Comparison of ENCODE assay signal across 9 mouse cellular contexts in the genomic region with DNA sequence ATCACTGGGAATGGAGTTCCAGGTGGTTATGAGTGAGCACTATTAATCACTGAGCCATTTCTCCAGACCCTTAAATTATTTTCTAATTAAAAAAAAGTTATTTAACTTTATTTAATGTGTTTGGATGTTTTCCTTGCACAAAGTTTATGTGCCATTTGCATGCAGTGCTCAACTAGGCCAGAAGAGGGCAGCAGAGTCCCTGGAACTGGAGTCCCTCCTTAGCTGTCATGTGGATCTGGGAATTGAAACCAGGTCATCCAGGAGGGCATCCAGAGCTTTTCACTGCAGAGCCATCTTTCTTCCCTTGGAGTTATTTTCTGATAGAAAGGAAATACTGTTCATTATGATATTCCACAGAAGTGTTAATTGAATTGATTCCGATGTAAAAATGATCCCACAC.
DNase-seq lines count a peak whose midpoint lies in the region; ATAC-seq and TF ChIP-seq lines count a peak whose summit lies in the region.
"Had no signal": no experiment of that assay in that cellular context is flagged by ENCODE, and none has a peak within 500 bp of the region (broad histone marks: within the 10 kb centered on the region; RNA-seq: fewer than 3 reads in every experiment).

No protein-coding gene starts in this region.

- H3K9me3 ChIP-seq in liver, embryonic 11.5 days (ENCODE audit: control insufficient read depth, low read length), result no peaks in the 10 kb centered on the region
- H3K9me3 ChIP-seq: heart, embryonic 15.5 days had no signal

- no peak overlapping the region for H3K4me3 ChIP-seq in liver, adult 2 months (ENCODE audit: insufficient read depth, low read depth, low read length)
- H3K4me3 ChIP-seq in liver, embryonic 11.5 days (ENCODE audit: low read depth, low read length), result no peak overlapping the region
- H3K4me3 ChIP-seq in lung, adult 2 months (replicated peaks; ENCODE audit: extremely low read depth, low read depth, low read length), result no peak overlapping the region
- H3K4me3 ChIP-seq: heart, embryonic 15.5 days; myocyte had no signal

- H3K36me3 ChIP-seq in liver, adult 2 months (ENCODE audit: control insufficient read depth, insufficient read depth, low read length), result no peaks in the 10 kb centered on the region
- H3K36me3 ChIP-seq in liver, embryonic 11.5 days (ENCODE audit: control insufficient read depth, insufficient read depth, low read length), result no peaks in the 10 kb centered on the region
- H3K36me3 ChIP-seq: heart, embryonic 15.5 days had no signal

- in situ Hi-C loops in Patski (cut with MboI; ENCODE audit: low pct_unique_long_range_greater_than_20kb), result loop anchor here (5.0 kb wide), 3 partner anchors 256 to 1161 kb away; a partner anchor contains a TSS

- ATAC-seq in liver, embryonic 11.5 days (replicated peaks; ENCODE audit: low FRiP score), result no peak
- no peak for ATAC-seq in Patski

- TF ChIP-seq POLR2A in liver, adult 2 months (IDR thresholded peaks at IDR 0.05; ENCODE audit: extremely low read depth, insufficient read depth, low read length), result no peak
- TF ChIP-seq POLR2A in lung, adult 2 months (IDR thresholded peaks at IDR 0.05; ENCODE audit: borderline replicate concordance, extremely low read depth, low read depth, low read length), result no peak

- CTCF ChIA-PET in Patski (lab: Charles Lee), result interaction anchor here (1.4 kb wide), 1 partner anchor 141 kb away, joined by 3 read pairs; no protein-coding TSS in a partner anchor

- 97% methylated on average over 1 of the region's 1 CpGs for WGBS in liver, adult 2 months
- 94% methylated on average over 1 of the region's 1 CpGs for WGBS in liver, embryonic 11.5 days
- WGBS in lung, adult 2 months, result 100% methylated on average over 1 of the region's 1 CpGs

- H3K27me3 ChIP-seq in liver, adult 2 months (ENCODE audit: control insufficient read depth, insufficient read depth, low read length), result no peaks in the 10 kb centered on the region
- H3K27me3 ChIP-seq in liver, embryonic 11.5 days (replicated peaks; ENCODE audit: control insufficient read depth, insufficient read depth, low read length), result no peaks in the 10 kb centered on the region
- no peaks in the 10 kb centered on the region for H3K27me3 ChIP-seq in Patski
- H3K27me3 ChIP-seq: heart, embryonic 15.5 days had no signal

- TF ChIP-seq CTCF in liver, adult 2 months (IDR thresholded peaks at IDR 0.05; ENCODE audit: low read depth, low read length), result peak; percentile 77
- TF ChIP-seq CTCF in Patski (IDR thresholded peaks at IDR 0.05), result peak; percentile 92
- peak; percentile 91 for TF ChIP-seq CTCF in lung, adult 2 months (IDR thresholded peaks at IDR 0.05; ENCODE audit: insufficient read depth, low read length)

- DNase-seq in liver, adult 2 months (ENCODE audit: extremely low read depth, low read depth, low spot score), result peak; percentile 50
- DNase-seq in liver, embryonic 11.5 days (ENCODE audit: low spot score), result no peak
- no peak for DNase-seq in Patski (ENCODE audit: low read depth, low spot score)
- peak; percentile 11 for DNase-seq in c-Kit-positive CD71-positive TER-119-negative erythroid progenitor cells, embryonic 14.5 days (ENCODE audit: low read depth)
- peak; percentile 52 to 74 for DNase-seq in heart, postnatal 14 days
- peak; percentile 58 for DNase-seq in lung, adult 2 months
- DNase-seq in spleen, adult 18-20 months, result peak; percentile 10 to 61

- peaks cover 4% of the 10 kb centered on the region for H3K4me1 ChIP-seq in liver, adult 2 months (ENCODE audit: control insufficient read depth, insufficient read depth, low read length)
- 0 out of 2 replicates have a peak, but pooled peaks cover 2% of the 10 kb centered on the region for H3K4me1 ChIP-seq in liver, embryonic 11.5 days (replicated peaks; ENCODE audit: control insufficient read depth, insufficient read depth, low read length)
- peaks cover 5% of the 10 kb centered on the region; the same call in 1 of the 2 replicates for H3K4me1 ChIP-seq in lung, adult 2 months (ENCODE audit: control insufficient read depth, insufficient read depth, low read length)

- H3K9ac ChIP-seq in liver, adult 2 months (ENCODE audit: low read depth, low read length), result no peak overlapping the region
- no peak overlapping the region for H3K9ac ChIP-seq in liver, embryonic 11.5 days (ENCODE audit: low read depth, low read length)
- H3K9ac ChIP-seq: heart, embryonic 15.5 days had no signal

- peaks cover 11% of the 10 kb centered on the region for H3K79me2 ChIP-seq in liver, adult 2 months (ENCODE audit: control insufficient read depth, insufficient read depth, low read length)

- no peak overlapping the region for H3K4me2 ChIP-seq in liver, embryonic 11.5 days
- H3K4me2 ChIP-seq: heart, embryonic 15.5 days had no signal

- no peak overlapping the region for H3K27ac ChIP-seq in liver, adult 2 months (replicated peaks; ENCODE audit: insufficient read depth, low read depth, low read length)
- H3K27ac ChIP-seq in liver, embryonic 11.5 days (ENCODE audit: low read depth, low read length), result no peak overlapping the region
- H3K27ac ChIP-seq: heart, embryonic 15.5 days had no signal

- POLR2A ChIA-PET in Patski (lab: Charles Lee), result no interaction called here

- intact Hi-C loops in heart, postnatal 14 days (cut with DNase I), result loop anchor here (5.0 to 10.0 kb wide), 4 partner anchors 139 to 1163 kb away; a partner anchor contains a TSS

Comparison
In these comparisons a context has a peak if more than half of its experiments do, and no peak if none do; other contexts are left out.
1. DNase-seq: peak in liver, adult 2 months (single experiment), c-Kit-positive CD71-positive TER-119-negative erythroid progenitor cells, embryonic 14.5 days (single experiment), heart, postnatal 14 days (2 of 2), lung, adult 2 months (single experiment) and spleen, adult 18-20 months (2 of 2); none in liver, embryonic 11.5 days (single experiment) and Patski (single experiment).
2. Peak in every context shown above with its lines, with median percentiles within 50 percentile points of each other: CTCF ChIP-seq.